Mouse (Mus musculus) right cerebral cortex, postnatal 10 days (tissue): Measurements from ENCODE around the gene Mpnd.
"Not testable (repeated sequence)": the region's sequence is repeated elsewhere in the genome, so short reads cannot be mapped to it uniquely, and the experiment has no call there.

Experiments
- DNase-seq, 2 experiments: peaks; one replicate each; pipeline ENCODE4 v3.0.0; 2021; ENCODE audit warnings: low spot score in 2 of 2

Mpnd gene

DNA sequence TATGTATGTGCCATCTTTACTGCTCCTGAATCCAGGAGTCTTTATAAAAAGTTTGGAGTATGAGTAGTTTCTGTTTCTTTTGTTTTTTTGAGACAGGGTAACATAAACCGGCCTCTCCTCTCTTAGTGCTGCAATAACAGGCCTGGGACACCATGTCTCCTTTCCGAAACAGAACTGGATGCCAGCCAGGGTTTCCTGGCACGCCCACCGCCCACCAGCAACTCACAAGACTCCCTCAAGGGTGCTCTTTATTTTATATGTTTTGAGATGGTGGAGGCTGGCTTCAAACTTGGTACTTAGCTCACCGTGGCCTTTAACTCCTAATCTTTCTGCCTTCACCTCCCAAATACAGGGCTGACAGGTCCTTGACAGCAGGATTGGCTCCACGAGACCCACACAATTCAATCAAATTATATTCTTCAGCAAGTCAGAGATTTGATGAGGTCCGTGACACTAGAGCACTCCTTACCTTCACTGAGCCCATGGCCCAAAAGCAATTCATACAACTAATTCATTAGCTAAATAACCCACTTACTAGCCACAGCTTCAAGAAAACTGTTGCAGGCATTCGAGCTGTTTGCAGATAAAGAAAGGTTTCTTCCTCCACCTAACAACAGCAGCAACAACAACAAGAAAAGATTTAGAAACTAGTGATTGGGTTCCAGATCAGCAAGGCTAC lies 33.2 kb downstream of the Mpnd start:
- DNase-seq, result no peak

DNA sequence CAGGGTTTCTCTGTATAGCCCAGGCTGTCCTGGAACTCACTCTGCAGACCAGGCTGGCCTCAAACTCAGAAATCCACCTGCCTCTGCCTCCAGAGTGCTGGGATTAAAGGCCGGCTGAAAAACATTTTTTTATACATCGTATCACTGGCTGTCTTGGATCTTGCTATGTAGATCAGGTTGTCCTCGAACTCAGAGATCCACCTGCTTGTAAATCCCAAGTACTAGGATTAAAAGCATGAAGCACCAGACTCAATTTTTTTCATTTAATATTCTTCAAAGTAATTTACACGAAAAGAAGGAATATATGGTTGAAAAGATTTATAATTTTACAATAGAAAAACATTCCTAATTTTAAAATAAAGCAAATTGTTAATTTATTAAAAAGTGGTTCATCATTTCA lies 33.8 kb downstream of the Mpnd start:
- DNase-seq, result no peak

DNA sequence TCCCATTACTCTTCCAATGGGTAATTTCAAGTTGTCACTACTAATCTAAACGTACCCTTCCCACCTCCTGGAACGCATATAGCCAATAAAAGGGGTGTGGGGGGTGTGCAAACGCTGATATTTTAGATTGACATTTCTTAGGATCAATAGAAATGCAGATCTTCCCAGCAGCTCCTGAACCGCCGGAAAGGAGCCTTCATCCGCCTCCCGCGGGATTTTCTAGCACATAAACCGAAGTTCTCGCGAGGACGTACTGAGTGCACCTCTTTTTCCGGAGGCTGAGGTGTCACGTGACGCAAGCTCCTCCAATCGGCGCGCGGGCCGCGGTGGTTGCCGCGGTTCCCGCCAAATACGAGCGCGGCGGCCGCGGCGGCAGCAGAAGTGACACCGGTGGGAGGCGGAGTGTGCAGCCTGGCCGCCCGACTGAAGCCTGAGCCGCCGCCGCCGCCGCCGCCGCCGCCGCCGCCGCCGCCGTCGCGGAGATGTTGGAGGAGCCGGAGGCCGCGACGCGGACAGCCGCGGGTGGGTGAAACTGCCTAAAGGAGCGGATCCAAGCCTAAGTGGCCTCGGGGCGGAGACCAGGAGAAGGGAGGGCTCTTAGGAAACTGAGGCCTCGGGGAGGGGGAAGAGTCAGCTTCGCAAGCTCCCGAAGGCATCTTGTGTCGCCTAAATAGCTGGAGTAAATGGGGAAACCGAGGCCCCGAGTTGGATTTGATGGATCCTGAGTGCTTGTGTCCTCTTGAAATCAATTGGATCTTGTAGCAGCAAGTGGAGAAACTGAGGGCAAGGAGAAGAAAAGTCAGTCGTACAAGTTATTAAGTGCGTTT lies 34.7 kb downstream of the Mpnd start, which contains the start of gene Chaf1a:
Gene Chaf1a (plus strand): TSS at position 410 of the 827 bp plus-strand sequence.
- peak; percentile 99 for DNase-seq

DNA sequence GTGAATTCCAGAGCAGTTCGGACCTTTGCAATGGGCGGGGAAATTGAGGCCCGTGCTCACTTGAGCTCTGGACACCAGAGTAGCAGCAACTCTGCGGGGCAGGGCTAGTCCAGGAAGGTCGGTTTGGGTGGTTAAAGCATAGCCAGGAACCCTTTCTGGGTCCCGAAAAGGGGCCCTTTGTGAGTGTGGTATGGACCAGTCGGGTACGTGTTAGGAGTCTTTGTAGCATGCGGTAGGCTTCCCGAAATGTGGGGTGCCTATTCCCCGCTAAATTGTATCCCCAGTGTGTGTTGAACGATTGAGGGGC lies 35.3 kb downstream of the Mpnd start:
- no peak for DNase-seq

DNA sequence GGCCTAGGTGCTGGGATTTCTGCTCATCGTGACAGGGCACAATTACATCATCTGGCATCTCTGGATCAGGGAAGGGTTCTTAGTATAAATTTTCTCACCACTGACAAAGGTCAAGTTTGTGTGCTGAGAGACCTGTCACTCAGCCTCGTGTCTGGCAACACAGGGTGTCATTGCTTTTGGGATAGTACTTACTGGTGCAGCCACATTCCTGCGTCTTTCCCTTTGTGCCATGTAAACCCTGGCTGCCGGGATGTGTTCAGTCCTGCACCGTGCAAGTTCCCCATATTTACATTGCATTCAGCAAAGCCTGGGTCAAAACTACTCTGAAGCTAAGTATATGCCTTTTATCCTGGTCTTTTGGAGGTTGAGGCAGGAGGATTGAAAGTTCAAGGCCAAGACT lies 45.9 kb downstream of the Mpnd start:
- DNase-seq, result no peak

DNA sequence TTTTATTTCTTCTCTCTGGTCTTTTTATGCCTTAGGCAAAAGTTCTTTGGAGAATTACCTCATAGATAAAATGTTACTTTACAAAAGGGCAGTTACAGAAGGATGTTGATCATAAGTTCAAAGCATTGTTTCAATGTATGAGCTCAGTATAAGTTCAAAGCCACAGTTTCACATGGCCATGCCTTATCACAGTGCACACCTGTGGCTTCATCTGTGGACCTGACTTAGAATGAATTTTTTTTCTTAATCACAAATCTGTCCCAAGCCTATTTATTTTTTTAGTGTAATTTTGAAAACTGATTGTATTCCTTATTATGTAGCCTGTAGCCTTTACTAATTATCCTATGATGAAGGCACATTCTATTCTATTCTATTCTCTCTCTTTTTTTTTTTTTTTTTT lies 49.4 kb downstream of the Mpnd start:
- DNase-seq, result no peak

- DNase-seq, result no peak
Observed at GRCm38 (mm10) chr17:56055945-56056678, 50.6 kb downstream of the Mpnd start.

DNA sequence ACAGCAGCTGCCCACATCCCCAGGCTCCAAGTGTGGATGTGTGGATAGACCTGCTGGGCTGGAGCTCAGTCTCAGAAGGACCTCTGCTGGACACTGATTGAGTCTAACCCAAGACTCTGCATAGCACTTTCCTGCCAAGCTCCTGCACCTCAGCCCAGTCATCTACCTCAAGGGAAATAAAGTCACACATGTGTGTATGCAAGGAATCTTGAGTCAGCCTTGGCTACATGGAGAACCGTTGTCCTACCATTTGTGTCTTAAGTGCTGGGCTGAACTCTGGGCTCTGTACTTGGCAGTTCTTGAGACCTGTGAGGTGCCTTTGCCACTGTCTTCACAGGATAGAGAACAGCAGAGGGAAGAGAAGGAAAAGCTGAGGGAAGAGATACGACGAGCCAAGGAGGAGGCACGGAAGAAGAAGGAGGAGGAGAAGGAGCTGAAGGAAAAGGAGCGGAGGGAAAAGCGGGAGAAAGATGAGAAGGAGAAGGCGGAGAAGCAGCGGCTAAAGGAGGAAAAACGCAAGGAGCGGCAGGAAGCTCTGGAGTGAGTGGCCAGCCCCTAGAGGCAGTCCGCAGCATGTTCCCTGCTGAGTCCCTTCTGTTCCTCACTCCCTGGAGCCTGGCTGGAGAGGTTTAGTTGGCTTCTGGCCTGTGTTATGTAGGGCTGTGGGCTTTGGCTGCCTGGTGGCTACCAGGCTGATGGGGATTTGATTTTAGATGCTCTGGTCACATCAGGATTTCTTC lies 52.0 kb downstream of the Mpnd start:
- no peak for DNase-seq

DNA sequence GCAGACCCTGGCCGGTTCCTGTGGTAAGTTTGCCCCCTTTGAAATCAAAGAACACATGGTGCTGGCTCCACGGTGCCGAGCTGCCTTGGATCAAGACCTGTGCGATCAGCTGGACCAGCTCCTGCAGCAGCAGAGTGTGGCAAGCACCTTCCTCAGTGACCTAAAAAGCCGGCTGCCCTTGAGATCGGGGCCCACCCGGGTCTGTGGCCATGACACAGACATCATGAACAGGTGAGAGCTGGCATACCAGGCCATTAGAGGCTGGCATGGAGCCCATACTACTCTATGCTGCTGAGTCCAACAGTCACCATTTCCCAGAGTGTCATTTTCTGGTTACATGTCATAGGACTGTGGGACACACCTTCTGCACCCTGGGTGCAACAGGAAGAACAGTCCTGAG lies 56.6 kb downstream of the Mpnd start:
- no peak for DNase-seq

- DNase-seq, result not testable (repeated sequence)
Observed at GRCm38 (mm10) chr17:56065715-56066114, 60.2 kb downstream of the Mpnd start.
